ENCODE assay signal across 19 mouse cellular contexts in genomic region chr1:131080686-131081085, GRCm38 (mm10). TPM values are rescaled to one million over a fixed set of nuclear protein-coding genes. Genes with fewer than 3 reads are reported as not detected.
A peak's percentile ranks its signal among the peaks of the same experiment; 100 is the strongest.
DNase-seq lines count a peak whose midpoint lies in the region; ATAC-seq and TF ChIP-seq lines count a peak whose summit lies in the region.
"Had no signal": no experiment of that assay in that cellular context is flagged by ENCODE, and none has a peak within 500 bp of the region (broad histone marks: within the 10 kb centered on the region; RNA-seq: fewer than 3 reads in every experiment).

No protein-coding gene starts in this region.

- no peaks in the 10 kb centered on the region for H3K9me3 ChIP-seq in forebrain, embryonic 12.5 days
- no peaks in the 10 kb centered on the region for H3K9me3 ChIP-seq in forebrain, embryonic 11.5 days (ENCODE audit: control insufficient read depth, low read length)
- no peaks in the 10 kb centered on the region for H3K9me3 ChIP-seq in lung, embryonic 14.5 days (ENCODE audit: low read depth, low read length)
- H3K9me3 ChIP-seq: embryonic facial prominence, embryonic 12.5 days; hindbrain, embryonic 15.5 days had no signal

- H3K27ac ChIP-seq in forebrain, embryonic 12.5 days: peak overlapping the region; percentile 91
- no peak overlapping the region; the same call in 1 of the 2 replicates for H3K27ac ChIP-seq in forebrain, embryonic 11.5 days (ENCODE audit: low read depth, low read length)
- peak overlapping the region; percentile 6 for H3K27ac ChIP-seq in lung, embryonic 14.5 days (ENCODE audit: low read depth)
- H3K27ac ChIP-seq: hindbrain, embryonic 15.5 days had no signal

- ATAC-seq in forebrain, embryonic 12.5 days (ENCODE audit: low FRiP score): no peak
- ATAC-seq in forebrain, embryonic 11.5 days (replicated peaks; ENCODE audit: low FRiP score): no peak
- no peak for ATAC-seq in lung, embryonic 14.5 days (ENCODE audit: insufficient read depth)
- ATAC-seq: Patski had no signal

- peaks cover 86% of the 10 kb centered on the region for H3K4me1 ChIP-seq in forebrain, embryonic 12.5 days
- H3K4me1 ChIP-seq in forebrain, embryonic 11.5 days (replicated peaks; ENCODE audit: control insufficient read depth, insufficient read depth, low read length): peaks cover 33% of the 10 kb centered on the region
- H3K4me1 ChIP-seq in lung, embryonic 14.5 days (ENCODE audit: insufficient read depth): peaks cover 46% of the 10 kb centered on the region

- H3K36me3 ChIP-seq in forebrain, embryonic 12.5 days (replicated peaks): no peaks in the 10 kb centered on the region
- no peaks in the 10 kb centered on the region for H3K36me3 ChIP-seq in forebrain, embryonic 11.5 days (ENCODE audit: control insufficient read depth, insufficient read depth, low read length)
- H3K36me3 ChIP-seq in lung, embryonic 14.5 days (ENCODE audit: insufficient read depth): no peaks in the 10 kb centered on the region
- H3K36me3 ChIP-seq: embryonic facial prominence, embryonic 12.5 days; hindbrain, embryonic 15.5 days had no signal

- no peak overlapping the region for H3K9ac ChIP-seq in forebrain, embryonic 12.5 days
- H3K9ac ChIP-seq in forebrain, embryonic 11.5 days (ENCODE audit: low read length): no peak overlapping the region
- no peak overlapping the region for H3K9ac ChIP-seq in lung, embryonic 14.5 days
- H3K9ac ChIP-seq: embryonic facial prominence, embryonic 12.5 days; hindbrain, embryonic 15.5 days had no signal

- TF ChIP-seq CTCF in lung, embryonic 14.5 days (IDR thresholded peaks at IDR 0.05; ENCODE audit: low read depth): no peak

- H3K27me3 ChIP-seq in forebrain, embryonic 12.5 days: no peaks in the 10 kb centered on the region
- no peaks in the 10 kb centered on the region for H3K27me3 ChIP-seq in forebrain, embryonic 11.5 days (ENCODE audit: control insufficient read depth, insufficient read depth, low read length)
- no peaks in the 10 kb centered on the region for H3K27me3 ChIP-seq in lung, embryonic 14.5 days (ENCODE audit: insufficient read depth, low read length)
- H3K27me3 ChIP-seq: embryonic facial prominence, embryonic 12.5 days; hindbrain, embryonic 15.5 days; megakaryocyte, embryonic 14.5 days; Patski had no signal

- WGBS in forebrain, embryonic 12.5 days: 78% methylated on average over 1 of the region's 1 CpGs
- WGBS in forebrain, embryonic 11.5 days: 86% methylated on average over 1 of the region's 1 CpGs
- WGBS in lung, embryonic 14.5 days: 88% methylated on average over 1 of the region's 1 CpGs

- no peak for DNase-seq in forebrain, embryonic 11.5 days (ENCODE audit: low spot score)
- DNase-seq in lung, embryonic 14.5 days: no peak
- no peak for DNase-seq in lung, adult 18-20 months
- peak; percentile 22 for DNase-seq in thymus, postnatal 0 days (ENCODE audit: low spot score)
- DNase-seq in thymus, adult 18-20 months: no peak
- peak; percentile 68 for DNase-seq in naive thymus-derived CD4-positive, alpha-beta T cell, adult 2 months (ENCODE audit: low read depth)
- no peak for DNase-seq in gastrocnemius, postnatal 4 days (ENCODE audit: low spot score in 2 of 2)
- DNase-seq: cerebellum, adult 8-10 months; heart, postnatal 10 days; kidney, adult 18-20 months; kidney, postnatal 10 days; left cerebral cortex, postnatal 4 days; right cerebral cortex, adult 18-20 months had no signal

- no peak overlapping the region for H3K4me2 ChIP-seq in forebrain, embryonic 12.5 days
- no peak overlapping the region for H3K4me2 ChIP-seq in forebrain, embryonic 11.5 days (ENCODE audit: low read depth, low read length, severe bottlenecking)
- no peak overlapping the region for H3K4me2 ChIP-seq in lung, embryonic 14.5 days
- H3K4me2 ChIP-seq: embryonic facial prominence, embryonic 12.5 days; hindbrain, embryonic 15.5 days had no signal

- H3K4me3 ChIP-seq in forebrain, embryonic 12.5 days (replicated peaks): no peak overlapping the region
- no peak overlapping the region for H3K4me3 ChIP-seq in forebrain, embryonic 11.5 days (ENCODE audit: low read depth, low read length)
- H3K4me3 ChIP-seq in lung, embryonic 14.5 days (ENCODE audit: low read depth, low read length): no peak overlapping the region
- H3K4me3 ChIP-seq: embryonic facial prominence, embryonic 12.5 days; hindbrain, embryonic 15.5 days; layer of hippocampus, adult 2 months had no signal

RNA-seq across cellular contexts. Expression of gene Mapkapk2, which starts 16.9 kb away (rescaled TPM):
- polyA plus RNA-seq in forebrain, embryonic 12.5 days (2016; fragmentation: Nextera tagmentation; extraction: Ambion mirVana): 51.0 and 55.3 TPM in 2 replicates
- polyA plus RNA-seq in forebrain, embryonic 11.5 days (2014; fragmentation: Nextera tagmentation; extraction: Ambion mirVana): 52.3 and 57.8 TPM in 2 replicates
- 63.6 and 72.3 TPM in 2 replicates for polyA plus RNA-seq in lung, embryonic 14.5 days (2014; fragmentation: Nextera tagmentation; extraction: Ambion mirVana)
- 26.6 and 30.4 TPM in 2 replicates for polyA plus RNA-seq in thymus, postnatal 0 days (2015; fragmentation: Nextera tagmentation; extraction: Ambion mirVana)
- total RNA-seq in gastrocnemius, postnatal 4 days (2021): 100 to 1,000 TPM; 159 to 163 TPM

RNA-seq across cellular contexts. Expression of gene Dyrk3, which starts 57.5 kb away (rescaled TPM):
- polyA plus RNA-seq in forebrain, embryonic 12.5 days (2016; fragmentation: Nextera tagmentation; extraction: Ambion mirVana): 20.9 and 21.8 TPM in 2 replicates
- 17.1 and 20.8 TPM in 2 replicates for polyA plus RNA-seq in forebrain, embryonic 11.5 days (2014; fragmentation: Nextera tagmentation; extraction: Ambion mirVana)
- 3.9 and 4.3 TPM in 2 replicates for polyA plus RNA-seq in lung, embryonic 14.5 days (2014; fragmentation: Nextera tagmentation; extraction: Ambion mirVana)
- 1.9 and 2.2 TPM in 2 replicates for polyA plus RNA-seq in thymus, postnatal 0 days (2015; fragmentation: Nextera tagmentation; extraction: Ambion mirVana)
- under 1 TPM; 0.17 to 0.29 TPM for total RNA-seq in gastrocnemius, postnatal 4 days (2021)

Comparison
In these comparisons a context has a peak if more than half of its experiments do, and no peak if none do; other contexts are left out.
1. DNase-seq: peak in thymus, postnatal 0 days (single experiment) and naive thymus-derived CD4-positive, alpha-beta T cell, adult 2 months (single experiment); none in forebrain, embryonic 11.5 days (single experiment), lung, embryonic 14.5 days (single experiment), lung, adult 18-20 months (0 of 2), thymus, adult 18-20 months (0 of 2) and gastrocnemius, postnatal 4 days (0 of 2).